Mouse (Mus musculus) heart, adult 18-20 months (tissue): ENCODE results near the gene Tm7sf2. TPM values are rescaled to one million over a fixed set of nuclear protein-coding genes. Genes with fewer than 3 reads are reported as not detected.

Experiments
- DNase-seq, 2 experiments: peaks; one replicate each; pipeline ENCODE4 v3.0.0; 2021 to 2022; ENCODE audit warnings: mixed read lengths in 1 of 2
- total RNA-seq, 2 experiments: library from RNA; stranded (reverse); gene quantifications; 2 replicates each; pipeline ENCODE4 v1.2.3; 2021

Gene Tm7sf2
- total RNA-seq, 2 experiments from 2014 or later = 2.1 to 3.0 TPM

DNA sequence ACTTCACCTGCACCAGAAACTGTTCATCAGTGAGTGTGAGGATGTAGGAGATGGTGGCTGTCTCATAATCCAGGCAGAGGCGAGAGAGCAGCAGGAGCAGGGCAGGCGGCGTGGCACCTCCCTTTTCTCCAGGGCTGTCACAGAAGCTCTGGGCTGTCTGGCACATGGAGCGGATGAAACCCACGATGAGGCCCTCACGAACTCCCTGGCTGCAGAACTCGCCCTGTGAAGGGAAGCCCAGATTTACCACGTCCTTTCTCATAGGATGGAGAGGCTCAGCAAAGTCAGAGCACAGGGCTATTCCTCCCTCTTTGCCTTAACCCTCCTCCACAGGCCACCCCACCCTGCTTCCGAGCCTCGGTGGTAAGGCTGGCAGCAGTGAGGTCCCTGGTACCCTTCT is 1.7 kb upstream of the Tm7sf2 start:
- DNase-seq = no peak

DNA sequence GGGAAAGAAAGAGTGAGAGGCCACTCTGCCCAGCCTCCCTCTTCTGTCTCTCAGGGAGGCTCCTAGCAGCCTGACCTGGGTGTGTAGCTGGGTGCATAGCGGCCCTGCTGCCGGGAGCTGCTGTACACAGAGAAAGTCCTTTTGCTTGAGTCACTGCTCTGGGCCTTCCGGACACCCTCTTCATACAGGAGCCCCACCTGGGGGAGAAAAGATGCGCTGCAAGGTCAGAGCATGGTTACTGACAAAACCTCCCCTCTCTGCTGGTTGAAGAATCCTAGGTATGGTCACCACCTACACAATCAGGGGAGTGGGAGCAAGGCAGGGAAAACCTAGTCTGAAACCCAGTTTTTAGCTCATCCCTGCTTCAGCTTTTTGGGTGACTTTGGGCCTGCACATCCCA is 778 bp upstream of the Tm7sf2 start:
- no peak for DNase-seq

GRCm38 (mm10) chr19:6067011-6067723 is 1.0 kb downstream of the Tm7sf2 start:
- DNase-seq = peak; percentile 70 to 80

DNA sequence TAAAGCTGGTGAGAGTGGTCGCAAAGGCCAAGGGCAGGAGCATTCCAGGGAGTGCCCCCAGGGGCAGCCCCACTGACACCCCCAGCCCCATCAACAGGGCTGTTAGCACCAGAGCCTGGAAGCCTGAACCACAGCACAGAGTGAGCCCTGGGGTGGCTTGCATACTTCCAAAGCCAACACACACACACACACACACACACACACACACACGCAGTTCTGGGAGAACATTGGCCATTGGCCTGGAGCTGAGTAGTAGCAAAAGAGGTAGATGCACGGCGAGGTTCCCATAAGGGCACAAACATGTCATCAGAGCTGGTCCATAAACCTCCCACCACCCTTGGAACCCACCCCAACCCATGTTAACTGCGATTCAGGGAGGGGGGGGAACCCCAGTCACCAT is 1.6 kb downstream of the Tm7sf2 start:
- no peak for DNase-seq

DNA sequence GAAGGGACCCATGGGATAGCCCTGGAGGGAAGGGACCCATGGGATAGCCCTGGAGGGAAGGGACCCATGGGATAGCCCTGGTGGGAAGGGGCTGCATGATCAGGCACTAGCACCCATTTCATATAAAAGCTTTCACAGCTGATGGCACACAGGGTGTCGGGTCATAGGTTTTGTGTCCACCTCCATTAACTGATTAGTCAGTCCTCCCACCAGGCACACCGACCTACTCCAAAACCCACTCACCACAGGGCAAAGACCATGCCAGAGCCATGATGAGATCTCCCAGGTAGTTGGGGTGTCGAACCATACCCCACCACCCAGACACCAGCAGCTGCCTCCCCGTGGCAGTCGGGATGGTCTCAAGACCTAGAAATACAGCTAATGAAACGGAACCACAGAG is 5.1 kb downstream of the Tm7sf2 start:
- no peak for DNase-seq

- DNase-seq = no peak
These were observed 5.8 kb downstream of the Tm7sf2 start for GRCm38 (mm10) chr19:6062418-6062817.

DNA sequence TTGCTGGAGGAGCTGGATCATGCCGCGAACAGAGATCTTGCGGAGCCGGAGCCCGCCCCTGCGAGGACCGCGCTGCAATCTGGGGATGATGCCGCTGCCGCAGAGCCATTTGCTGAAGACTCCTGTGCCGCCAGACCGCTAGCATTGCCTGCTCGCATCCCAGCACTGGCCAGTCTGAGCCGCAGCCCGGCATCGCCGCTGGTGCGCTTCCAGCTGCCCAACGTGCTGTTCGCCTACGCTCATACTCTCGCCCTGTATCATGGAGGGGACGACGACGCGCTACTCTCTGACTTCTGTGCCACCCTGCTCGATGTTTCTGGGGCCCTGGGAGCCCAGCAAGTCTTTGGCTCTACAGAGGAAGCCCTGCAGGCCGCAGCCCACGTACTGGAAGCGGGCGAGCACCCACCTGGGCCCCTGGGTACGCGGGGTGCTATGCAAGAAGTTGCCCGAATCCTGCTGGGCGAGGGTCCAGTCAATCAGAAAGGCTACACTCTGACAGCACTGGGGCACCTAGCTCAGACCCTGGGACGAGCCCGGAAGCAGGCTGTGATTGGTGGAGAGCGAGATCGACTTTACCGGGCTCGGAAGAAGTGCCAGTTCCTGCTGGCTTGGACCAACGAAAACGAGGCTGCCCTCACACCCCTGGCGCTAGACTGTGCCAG is 6.4 kb downstream of the Tm7sf2 start:
- no peak for DNase-seq

DNA sequence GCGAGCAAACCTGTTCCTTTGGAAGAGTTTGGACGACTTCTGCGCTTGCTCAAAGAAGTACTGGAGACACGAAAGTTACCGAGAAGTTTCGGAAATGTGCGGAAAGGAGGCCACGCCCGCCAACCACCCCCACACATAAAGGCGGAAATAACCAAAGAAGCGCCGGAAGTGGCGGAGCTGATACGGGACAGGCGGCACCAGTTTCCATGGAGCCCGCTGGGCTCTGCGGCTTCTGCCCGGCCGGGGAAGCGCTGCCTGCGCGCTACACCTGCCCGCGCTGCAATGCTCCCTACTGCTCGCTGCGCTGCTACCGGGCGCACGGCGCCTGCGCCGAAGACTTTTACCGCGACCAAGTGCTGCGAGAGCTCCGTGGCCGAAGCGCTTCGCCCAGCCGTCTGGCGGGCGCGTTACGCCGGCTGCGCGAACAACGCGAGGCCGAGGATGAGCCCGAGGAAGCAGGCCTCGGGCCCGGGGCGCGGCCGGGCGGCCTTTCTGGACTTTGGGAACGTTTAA is 7.1 kb downstream of the Tm7sf2 start, which contains the start of gene Znhit2:
Gene Znhit2 (plus strand): TSS at position 172 of the 513 bp plus-strand sequence.
- DNase-seq = peak; percentile 97

- DNase-seq = no peak
These were observed 9.2 kb downstream of the Tm7sf2 start for GRCm38 (mm10) chr19:6058966-6059365.

GRCm38 (mm10) chr19:6058513-6058912 is 9.7 kb downstream of the Tm7sf2 start:
- DNase-seq = no peak

DNA sequence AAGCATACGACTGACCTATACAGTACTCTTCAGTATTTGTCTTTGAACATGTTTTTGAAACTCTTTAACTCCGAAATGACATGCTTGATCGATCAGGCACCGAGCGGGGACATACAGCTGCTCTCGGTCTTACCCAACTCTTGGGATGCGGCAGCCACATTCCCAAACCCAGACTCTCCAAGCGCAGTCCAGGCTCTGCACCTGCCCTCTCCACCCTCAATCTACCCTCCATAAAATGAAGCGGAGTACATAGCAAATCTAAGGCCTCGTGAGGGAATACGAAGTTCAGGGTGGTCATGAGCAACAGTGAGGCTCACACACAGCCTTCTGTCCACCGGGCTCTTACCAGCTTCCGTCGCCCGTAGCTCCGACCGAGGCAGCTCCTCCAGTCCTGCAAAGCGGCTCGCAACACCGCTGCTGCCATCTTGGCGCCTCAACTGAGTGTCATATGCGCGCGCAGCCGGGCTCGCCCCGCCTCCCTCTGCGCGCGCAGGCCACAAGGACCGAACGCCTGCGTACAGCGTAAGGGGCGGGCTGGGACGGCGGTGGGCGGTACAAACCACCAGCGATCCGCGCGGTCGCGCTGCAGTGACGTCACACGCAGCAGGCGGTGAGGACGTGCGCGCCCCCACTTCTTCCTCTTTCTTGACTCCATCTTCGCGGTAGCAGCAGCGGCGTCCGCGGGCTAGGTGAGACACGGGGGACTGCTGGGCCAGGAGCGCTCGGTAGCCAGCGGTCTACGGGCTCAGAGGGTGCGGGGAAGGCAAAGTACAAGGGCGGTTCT is 10.7 kb downstream of the Tm7sf2 start, which contains the start of the genes Mrpl49 and Fau:
Gene Mrpl49 (minus strand): TSS at position 473 of the 784 bp plus-strand sequence.
Gene Fau (plus strand): TSS at position 532 of the 784 bp plus-strand sequence.
- peak; percentile 99 for DNase-seq

DNA sequence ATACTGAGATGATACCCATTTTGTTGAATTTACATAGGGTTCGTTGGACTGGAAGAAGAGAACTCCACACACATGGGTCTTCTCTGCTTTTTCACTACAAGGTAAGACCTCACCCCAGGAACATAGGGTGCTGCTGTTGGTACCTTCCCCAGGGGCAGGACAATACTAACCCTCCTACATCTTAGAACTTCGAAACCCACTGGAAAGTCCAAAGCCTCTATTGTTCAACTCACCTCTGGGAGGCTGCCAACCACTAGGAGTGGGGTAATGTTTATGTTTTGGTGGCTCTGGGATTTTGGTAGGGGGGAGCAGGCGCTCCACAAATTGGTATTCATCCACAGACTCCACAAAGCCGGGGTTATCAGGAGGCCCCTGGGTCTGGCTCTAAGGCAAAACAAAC is 11.5 kb downstream of the Tm7sf2 start:
- DNase-seq = no peak

DNA sequence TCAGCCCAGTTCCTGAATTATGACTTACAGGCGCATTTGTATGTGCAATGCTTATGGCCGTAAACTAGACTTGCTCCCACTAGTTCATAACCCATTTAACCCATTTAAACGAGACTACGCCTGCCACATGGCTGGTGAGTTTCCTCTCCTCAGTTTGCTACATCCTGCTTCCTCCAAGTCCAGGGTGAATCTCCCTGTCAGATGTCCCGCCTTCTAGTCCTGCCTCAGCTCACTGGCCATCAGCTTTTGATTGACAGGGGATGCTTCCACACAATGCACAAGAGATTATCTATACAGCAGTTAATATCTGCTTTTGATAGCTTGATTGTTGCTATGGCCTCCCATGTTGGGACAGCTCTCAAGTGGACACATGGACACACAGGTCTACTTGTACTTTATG is 13.9 kb downstream of the Tm7sf2 start:
- DNase-seq = peak in 1 of 2 experiments; percentile 6

- peak in 1 of 2 experiments; percentile 7 for DNase-seq
These were observed 15.7 kb downstream of the Tm7sf2 start for GRCm38 (mm10) chr19:6052516-6052915.

DNA sequence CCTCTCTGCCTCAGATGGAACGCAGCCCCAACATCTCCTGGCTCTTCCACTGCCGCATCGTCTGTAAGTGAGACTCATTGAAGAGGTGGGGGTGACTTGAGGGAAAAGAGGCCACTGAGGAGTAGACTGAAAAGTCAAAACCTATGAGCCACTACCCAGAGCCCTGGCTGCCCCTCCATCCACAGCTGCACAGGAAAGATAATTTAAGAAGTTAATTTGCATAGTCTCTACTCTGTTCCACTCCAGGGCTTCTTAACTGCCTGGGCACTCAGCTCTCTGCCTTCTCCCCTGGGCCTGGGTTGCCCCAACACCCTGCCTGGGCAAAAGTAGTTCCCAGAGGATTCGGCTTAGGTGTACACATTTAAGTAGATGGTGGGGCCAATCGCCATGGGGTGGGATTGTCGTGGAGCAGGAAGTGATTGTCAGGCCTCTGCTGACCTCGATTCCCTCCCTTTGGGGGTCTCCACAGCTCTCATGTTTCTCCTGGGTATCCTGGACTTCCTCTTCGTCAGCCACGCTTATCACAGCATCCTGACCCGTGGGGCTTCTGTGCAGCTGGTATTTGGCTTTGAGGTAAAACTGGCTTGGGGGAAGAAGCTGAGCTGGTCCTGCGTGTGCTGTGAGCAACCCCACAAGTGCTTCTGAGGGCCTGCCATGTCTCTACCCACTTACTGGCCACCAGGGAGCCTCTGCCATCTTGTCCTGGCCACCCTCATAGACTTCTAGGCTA is 19.3 kb downstream of the Tm7sf2 start:
- DNase-seq = peak in 1 of 2 experiments; percentile 7

DNA sequence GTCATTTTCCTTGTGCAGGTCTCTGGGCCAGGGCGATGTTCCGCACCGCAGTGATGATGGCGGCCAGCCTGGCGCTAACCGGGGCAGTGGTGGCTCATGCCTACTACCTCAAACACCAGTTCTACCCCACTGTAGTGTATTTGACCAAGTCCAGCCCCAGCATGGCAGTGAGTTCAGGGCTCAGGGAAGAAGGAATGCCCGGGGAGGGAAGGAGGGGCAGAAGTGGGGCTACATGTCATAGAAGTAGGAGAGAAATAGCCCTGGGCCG is 20.3 kb downstream of the Tm7sf2 start:
- DNase-seq = peak in 1 of 2 experiments; percentile 6

GRCm38 (mm10) chr19:6047154-6047898 is 20.8 kb downstream of the Tm7sf2 start:
- peak in 1 of 2 experiments; percentile 29 for DNase-seq

- DNase-seq = peak; percentile 95 to 96
These were observed 21.6 kb downstream of the Tm7sf2 start, which contains the start of gene Syvn1 for GRCm38 (mm10) chr19:6046294-6047153. Gene Syvn1, plus strand, starts transcription at chr19:6046576.

DNA sequence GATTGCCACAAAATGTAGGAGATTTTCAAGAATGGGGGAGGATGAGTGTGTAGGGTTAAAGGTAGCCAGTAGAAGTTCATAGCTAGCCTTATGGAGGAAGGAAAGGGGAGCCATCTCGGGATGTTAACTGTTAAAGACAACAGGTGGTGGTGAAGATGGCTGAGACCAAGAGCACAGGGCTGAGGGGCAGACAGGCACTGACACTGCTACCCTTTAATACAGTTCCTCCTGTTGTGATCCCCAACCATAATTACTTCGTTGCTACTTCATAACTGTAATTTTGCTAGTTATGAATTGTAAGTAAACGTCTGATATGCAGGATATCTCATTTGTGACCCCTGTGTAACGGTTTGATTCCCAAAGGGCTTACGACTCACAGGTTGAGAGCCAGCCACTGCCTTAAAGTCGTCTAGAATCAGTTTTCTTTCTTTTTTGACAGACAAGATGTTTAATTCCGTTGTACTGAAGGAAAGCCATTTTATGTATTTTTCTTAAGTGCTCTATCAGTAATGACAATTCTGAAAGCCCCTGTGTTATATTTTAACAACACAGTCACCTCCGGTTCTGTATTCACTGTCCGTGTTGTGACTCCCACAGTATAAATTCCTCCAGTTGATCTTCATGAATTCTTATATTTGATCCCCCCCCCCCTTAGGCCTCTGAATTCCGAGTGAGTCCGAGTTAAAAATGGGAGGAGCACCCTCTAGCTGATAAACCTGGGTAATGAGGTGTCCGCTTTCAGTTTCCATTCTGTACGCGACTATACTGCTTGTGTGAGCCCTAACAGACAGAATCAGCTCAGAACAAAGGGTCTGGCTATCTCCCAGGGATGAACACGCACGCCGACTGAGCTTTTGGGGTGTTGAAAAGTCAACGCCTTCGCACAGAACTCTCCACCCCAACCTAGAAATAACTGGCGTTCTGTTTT is 22.5 kb downstream of the Tm7sf2 start:
- no peak for DNase-seq
